In the genomic region with DNA sequence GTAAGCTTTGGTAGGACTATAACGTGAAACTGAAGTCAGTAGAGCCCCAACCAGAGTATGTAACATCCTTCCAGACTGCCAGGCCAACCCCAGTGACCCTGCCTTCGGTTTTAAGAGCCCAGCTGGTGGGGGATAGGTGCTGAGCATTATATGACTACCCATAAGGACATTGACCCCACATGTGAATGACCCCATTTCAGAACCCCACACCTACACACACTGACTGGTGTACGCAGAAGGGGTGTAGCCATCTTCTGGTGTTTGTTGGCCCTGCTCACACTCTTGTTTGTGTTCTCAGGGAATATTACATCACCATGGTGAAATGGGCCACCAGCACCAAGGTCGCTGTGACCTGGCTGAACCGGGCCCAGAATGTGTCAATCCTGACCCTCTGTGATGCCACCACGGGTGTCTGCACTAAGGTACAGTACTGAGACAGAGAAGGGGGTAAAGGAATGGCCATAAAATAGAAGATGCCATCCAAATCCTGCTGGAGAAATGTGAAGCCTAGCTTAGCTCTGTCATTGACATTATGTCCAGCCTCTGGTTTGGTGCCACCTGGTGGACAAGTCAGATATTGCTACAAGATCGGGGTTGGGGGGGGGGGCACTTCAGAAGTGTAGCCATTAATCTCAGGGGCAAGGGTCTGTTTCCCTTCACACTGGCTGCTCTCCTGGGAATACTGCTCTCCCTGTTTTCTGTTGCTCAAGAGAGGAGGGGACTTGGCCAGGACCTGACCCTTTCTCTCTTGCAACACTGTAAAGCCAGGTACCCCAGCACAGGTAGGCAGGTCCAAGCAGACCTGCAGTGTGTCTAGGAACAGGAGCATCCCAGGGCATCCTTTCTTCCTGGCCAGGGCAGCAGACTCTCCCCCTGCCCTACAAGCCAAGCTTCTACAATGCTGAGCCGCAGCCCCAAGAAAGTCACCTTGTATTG, we compare ENCODE assay signal across 9 mouse cellular contexts.
DNase-seq lines count a peak whose midpoint lies in the region; ATAC-seq and TF ChIP-seq lines count a peak whose summit lies in the region.
"Had no signal": no experiment of that assay in that cellular context is flagged by ENCODE, and none has a peak within 500 bp of the region (broad histone marks: within the 10 kb centered on the region; RNA-seq: fewer than 3 reads in every experiment).

No protein-coding gene starts in this region.

- TF ChIP-seq CTCF in testis, adult 2 months (IDR thresholded peaks at IDR 0.05; ENCODE audit: control insufficient read depth, insufficient read depth, insufficient replicate concordance, low read depth, low read length): peak; percentile 28; the same call in 1 of the 2 replicates

- no peaks in the 10 kb centered on the region for H3K4me1 ChIP-seq in testis, adult 2 months (ENCODE audit: control insufficient read depth, insufficient read depth, low read length)
- no peaks in the 10 kb centered on the region for H3K4me1 ChIP-seq in midbrain, embryonic 14.5 days (ENCODE audit: control insufficient read depth, insufficient read depth, low read length)
- H3K4me1 ChIP-seq: heart, embryonic 15.5 days had no signal

- no peaks in the 10 kb centered on the region for H3K36me3 ChIP-seq in testis, adult 2 months (ENCODE audit: control insufficient read depth, insufficient read depth, low read length)
- peaks cover 9% of the 10 kb centered on the region; the same call in 1 of the 2 replicates for H3K36me3 ChIP-seq in midbrain, embryonic 14.5 days (ENCODE audit: control insufficient read depth, insufficient read depth, low read length)
- H3K36me3 ChIP-seq: heart, embryonic 15.5 days had no signal

- DNase-seq in cerebellum, adult 11-12 months: no peak
- DNase-seq in testis, postnatal 14 days (ENCODE audit: low spot score): no peak
- DNase-seq in embryo, embryonic 10.5 days (ENCODE audit: low spot score): peak; percentile 76
- DNase-seq in kidney, postnatal 10 days: peak; percentile 49
- peak; percentile 78 for DNase-seq in midbrain, embryonic 14.5 days

- H3K9me3 ChIP-seq in midbrain, embryonic 14.5 days (ENCODE audit: control insufficient read depth, low read length): no peaks in the 10 kb centered on the region
- H3K9me3 ChIP-seq: heart, embryonic 15.5 days had no signal

- H3K9ac ChIP-seq in midbrain, embryonic 14.5 days (replicated peaks; ENCODE audit: low read length): no peak overlapping the region
- H3K9ac ChIP-seq: heart, embryonic 15.5 days had no signal

- H3K27me3 ChIP-seq in testis, adult 2 months (ENCODE audit: control insufficient read depth, insufficient read depth, low read length): no peaks in the 10 kb centered on the region
- H3K27me3 ChIP-seq in midbrain, embryonic 14.5 days (ENCODE audit: control insufficient read depth, insufficient read depth, low read length): no peaks in the 10 kb centered on the region
- H3K27me3 ChIP-seq: heart, embryonic 15.5 days had no signal

- no peak overlapping the region for H3K4me2 ChIP-seq in midbrain, embryonic 14.5 days (ENCODE audit: low read length)
- H3K4me2 ChIP-seq: heart, embryonic 15.5 days had no signal

- 60% methylated on average over 8 of the region's 8 CpGs for WGBS in midbrain, embryonic 14.5 days

- H3K27ac ChIP-seq in testis, adult 2 months (ENCODE audit: control insufficient read depth, insufficient read depth, low read depth, low read length): no peak overlapping the region
- no peak overlapping the region for H3K27ac ChIP-seq in midbrain, embryonic 14.5 days (replicated peaks; ENCODE audit: low read depth, low read length)
- H3K27ac ChIP-seq: heart, embryonic 15.5 days had no signal

- TF ChIP-seq POLR2A in testis, adult 2 months (IDR thresholded peaks at IDR 0.05; ENCODE audit: control insufficient read depth, low read depth, low read length): no peak

- peak; percentile 40; the same call in 1 of the 2 replicates for ATAC-seq in cerebellum, adult (ENCODE audit: insufficient number of reproducible peaks, low FRiP score, low TSS enrichment)
- 0 out of 2 replicates have a peak, but pooled peaks have one; percentile 48 for ATAC-seq in midbrain, embryonic 14.5 days (ENCODE audit: low FRiP score, low TSS enrichment)
- no peak for ATAC-seq in inflammation-experienced regulatory T-cells, adult 6 months

- H3K4me3 ChIP-seq in testis, adult 2 months (ENCODE audit: control insufficient read depth, low read depth, low read length): no peak overlapping the region
- H3K4me3 ChIP-seq in midbrain, embryonic 14.5 days (replicated peaks; ENCODE audit: low read depth, low read length): no peak overlapping the region
- H3K4me3 ChIP-seq: heart, embryonic 15.5 days had no signal

Comparison
In these comparisons a context has a peak if more than half of its experiments do, and no peak if none do; other contexts are left out.
1. DNase-seq: peak in embryo, embryonic 10.5 days (single experiment), kidney, postnatal 10 days (single experiment) and midbrain, embryonic 14.5 days (single experiment); none in cerebellum, adult 11-12 months (single experiment) and testis, postnatal 14 days (single experiment).